Mouse (Mus musculus) natural killer cell, adult 2 months (primary cell): ENCODE results near the gene Sparcl1.

Experiments used
- DNase-seq, 2 experiments: peaks; one replicate each; pipeline ENCODE4 v3.0.0; 2022; ENCODE audit warnings: low spot score in 2 of 2

The Sparcl1 gene

GRCm38 (mm10) chr5:104113491-104114172 lies at the start of gene Sparcl1:
TSS of gene Sparcl1 (minus strand) at chr5:104113733.
- DNase-seq: no peak

DNA sequence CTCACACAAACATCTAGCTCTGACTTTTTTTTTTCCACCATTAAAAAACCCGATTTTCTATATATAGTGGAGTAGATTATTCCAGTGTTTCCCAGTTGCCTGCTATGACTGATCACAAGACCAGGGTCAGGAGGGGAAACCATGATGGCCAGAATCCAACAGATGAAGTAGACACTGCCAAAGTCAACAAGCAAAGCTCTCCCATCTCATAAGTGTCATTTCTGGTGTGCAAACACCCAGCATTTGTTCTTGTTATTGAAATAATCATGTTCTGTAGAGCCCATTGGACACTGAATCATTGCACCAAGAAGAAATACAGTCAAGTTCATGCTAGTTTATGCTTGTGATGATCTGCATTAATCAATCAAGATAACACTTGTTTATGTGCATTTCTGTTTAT lies 47.9 kb upstream of the Sparcl1 start:
- DNase-seq: no peak

- no peak for DNase-seq
Observed at GRCm38 (mm10) chr5:104160581-104160980, 47.0 kb upstream of the Sparcl1 start.

DNA sequence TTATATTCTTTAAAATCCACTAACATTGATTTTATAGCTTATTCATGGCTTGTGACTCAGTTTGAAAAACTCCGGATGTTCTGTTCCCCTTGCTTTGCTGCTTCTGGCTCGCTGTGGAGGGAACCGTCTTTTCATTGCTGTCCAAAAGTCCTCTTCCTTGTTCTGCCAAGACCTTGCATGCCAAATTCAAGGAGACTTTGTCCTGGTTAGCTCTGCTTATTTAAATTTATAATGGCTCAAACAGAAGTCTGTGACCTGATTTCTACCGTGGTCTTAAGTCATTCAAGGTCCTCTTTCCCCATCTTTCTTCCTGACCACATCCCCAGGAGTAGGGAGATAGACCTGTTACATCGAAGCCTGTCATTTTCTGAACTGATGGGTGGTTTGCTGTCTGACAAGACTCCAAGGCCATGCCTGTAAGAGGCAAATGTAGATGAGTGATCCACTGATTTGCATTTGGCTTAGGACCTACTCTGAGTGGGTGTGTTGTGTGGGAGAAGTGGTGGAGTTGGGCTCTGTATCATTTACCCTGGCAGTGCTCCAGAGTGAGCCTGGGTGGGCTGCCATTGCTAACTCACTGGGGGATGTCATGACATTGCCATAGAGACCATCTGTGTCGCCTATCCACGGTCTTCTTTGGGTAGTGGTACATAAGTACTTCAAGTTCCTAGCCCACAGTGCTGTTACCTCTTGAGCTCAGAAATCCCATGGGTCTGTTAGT lies 45.0 kb upstream of the Sparcl1 start:
- DNase-seq: no peak

GRCm38 (mm10) chr5:104157701-104158100 lies 44.2 kb upstream of the Sparcl1 start:
- no peak for DNase-seq

- no peak for DNase-seq
Observed at GRCm38 (mm10) chr5:104150196-104150595, 36.7 kb upstream of the Sparcl1 start.

DNA sequence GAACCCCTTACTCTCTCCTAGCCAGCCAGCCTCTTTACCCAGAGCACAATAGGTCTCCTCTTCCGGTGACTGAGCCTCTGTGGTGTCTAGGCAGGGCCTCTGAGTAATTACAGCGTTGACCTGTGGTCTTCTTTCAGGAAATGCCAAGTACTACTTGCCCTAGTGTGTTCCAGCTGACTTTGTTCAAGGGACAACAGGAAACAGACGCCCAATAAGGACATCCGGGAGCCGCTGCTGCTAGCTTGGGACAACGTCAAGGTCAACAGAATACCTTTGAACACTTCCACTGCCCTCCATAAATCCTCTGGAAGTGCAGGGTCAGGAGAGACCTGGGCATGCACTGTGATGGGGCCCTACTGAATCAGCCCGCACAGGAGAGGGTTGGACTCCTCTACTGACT lies 35.8 kb upstream of the Sparcl1 start:
- DNase-seq: no peak

DNA sequence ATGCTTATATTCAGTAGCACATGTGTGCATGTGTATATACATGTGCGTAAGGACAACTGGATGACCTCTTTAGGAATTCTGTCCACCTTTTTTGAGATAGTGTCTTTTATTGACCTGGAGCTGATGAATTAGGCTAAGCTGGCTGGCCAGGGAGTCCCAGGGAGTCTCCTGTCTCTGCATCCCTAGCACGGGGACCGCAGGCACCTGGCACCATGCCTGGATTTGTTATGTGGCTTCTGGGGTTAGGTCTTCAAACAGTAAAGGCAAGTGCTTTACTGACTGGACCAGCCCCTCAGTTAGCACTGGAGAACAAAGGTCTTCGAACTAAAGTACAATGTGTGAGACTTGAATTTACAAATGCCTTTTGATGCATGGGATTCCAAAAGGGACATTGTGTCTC lies 30.5 kb upstream of the Sparcl1 start:
- DNase-seq: no peak

DNA sequence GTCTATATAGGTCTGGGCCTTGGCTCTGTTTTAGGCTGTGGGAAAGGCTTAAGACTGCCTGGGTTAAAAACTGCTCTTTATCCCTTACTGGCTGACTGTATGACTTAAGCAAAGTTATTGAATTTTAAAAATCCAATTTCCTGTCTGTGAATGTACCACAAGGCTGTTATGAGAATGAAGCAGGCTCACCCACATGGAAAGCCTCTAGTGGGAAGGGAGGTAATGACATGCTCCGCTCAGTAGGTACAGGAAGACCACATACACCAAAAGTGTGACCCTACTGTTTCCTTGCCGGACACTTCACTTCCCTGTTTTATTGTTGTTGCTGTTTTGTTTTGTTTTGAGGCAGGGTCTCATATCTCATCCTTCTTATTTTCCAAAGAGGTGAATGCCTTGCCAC lies 27.5 kb upstream of the Sparcl1 start:
- DNase-seq: no peak

DNA sequence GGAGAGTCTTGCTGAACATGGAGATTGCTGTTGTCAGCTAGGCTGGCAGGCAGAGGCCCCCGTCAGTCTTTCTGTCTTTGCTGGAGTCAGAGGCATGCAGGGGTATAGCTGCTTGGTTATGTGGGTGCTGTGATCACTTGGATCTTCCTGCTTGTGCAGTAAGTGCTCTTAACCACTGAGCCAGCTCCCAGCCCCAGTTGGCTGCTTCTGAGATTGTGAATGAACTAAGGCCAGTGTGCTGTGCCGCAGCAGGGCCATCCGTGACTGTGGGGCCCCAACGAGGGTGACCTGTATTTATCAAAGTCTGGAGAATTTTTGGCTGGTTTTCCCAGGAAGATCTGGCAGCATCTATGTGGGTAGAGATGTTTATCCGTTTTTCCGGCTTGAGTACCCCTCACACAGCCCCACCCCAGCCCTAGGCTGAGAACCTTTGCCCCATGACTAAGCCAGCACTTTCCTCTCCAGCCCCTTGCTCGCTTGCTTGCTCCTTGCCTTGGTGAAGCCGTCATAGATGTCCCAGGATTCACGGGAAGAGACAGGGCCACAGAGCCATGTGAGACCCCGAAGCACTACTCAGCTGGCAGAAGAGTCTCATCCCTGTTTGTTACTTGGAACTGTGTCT lies 24.5 kb upstream of the Sparcl1 start:
- DNase-seq: no peak

- DNase-seq: no peak
Observed at GRCm38 (mm10) chr5:104133752-104134151, 20.2 kb upstream of the Sparcl1 start.

DNA sequence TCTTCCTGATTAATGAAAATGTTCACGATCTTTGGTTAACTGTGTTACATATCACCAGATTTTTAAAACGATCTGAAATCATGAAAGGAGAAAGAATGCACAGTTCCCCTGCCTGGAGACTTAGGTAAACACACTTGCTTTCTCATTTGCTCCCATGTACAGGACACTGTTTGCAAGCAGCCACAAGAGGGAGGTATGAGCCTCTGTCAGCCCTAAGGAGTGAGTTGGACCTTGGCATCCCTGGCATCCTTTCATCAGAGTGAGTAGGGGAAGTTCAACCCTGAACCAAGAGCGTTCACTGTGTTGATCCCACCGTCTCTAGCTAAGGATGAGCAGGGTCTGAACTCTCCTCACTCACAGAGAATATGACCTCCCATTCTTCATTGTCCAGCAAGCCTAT lies 18.0 kb upstream of the Sparcl1 start:
- no peak for DNase-seq

DNA sequence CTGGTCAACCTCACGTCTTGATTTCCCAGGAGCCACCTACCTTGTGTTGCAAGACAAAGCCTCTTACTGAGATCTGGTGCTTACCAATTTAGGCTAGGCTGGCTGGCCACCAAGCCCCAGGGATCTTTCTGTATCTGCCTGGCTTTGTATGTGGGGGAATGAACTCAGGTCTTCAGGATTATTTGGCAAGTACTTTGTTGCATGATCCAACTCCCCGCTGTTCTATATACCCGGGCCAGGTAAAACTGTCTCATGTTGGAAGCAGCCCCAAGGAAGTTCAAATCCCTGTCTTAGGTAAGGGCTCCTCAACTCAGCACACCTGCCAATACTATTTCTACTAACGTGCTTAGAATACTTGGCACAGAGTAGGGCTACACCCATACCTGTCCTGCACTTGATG lies 17.4 kb upstream of the Sparcl1 start:
- DNase-seq: no peak

GRCm38 (mm10) chr5:104128281-104129031 lies 14.9 kb upstream of the Sparcl1 start:
- no peak for DNase-seq

DNA sequence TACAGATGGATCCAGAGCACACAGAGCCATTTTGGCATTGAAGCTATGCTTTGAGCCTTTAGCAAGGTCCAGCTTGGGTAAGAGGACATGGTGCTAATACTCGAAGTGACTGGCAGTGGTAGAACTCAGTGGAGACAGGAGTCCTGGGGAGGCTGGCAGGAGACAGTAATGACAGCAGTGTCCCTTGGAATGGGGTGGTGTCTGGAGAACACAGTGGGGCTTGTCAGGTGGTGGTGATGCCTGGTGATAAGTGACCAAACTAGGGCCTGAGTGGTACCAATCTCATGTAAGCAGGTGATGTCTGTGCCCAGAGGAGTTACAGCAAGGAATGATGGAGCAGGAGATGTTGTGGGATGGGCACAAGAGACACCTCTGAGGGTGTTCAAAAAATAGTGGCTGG lies 13.8 kb upstream of the Sparcl1 start:
- DNase-seq: no peak

DNA sequence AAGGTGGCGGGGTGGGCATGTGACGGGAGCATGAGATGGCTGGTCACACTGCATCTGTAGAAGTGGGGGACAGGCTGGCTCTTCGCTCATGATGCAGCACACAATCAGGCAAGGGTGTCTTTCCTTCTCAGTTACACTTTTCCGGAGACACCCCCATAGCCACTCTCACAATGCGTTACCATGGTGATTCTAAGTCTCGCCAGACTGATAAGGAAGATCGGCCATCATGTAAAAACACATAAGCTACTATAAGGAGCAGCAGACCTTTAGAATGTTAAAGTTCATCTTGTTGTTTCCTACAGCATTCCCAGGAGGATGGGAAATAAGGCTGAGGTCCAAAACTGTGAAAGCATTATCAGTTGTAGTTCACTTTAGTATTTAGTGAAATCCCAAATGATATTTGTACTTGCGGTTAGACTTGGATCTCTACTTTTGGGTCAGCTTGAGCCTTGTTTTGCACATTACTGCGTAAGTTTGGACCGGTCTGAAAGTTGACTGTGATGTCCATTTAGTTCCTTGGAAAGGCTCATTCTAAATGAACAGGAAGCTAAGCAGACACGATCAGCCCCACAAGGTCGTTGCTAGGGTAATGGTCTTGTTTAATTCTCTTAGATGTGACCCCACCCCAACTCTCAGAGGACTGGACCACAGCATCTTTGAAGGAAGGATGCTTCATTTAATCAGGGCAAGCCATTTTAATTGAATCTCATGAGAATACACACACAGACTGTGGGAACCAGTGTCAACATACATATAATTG lies 13.2 kb upstream of the Sparcl1 start:
- DNase-seq: no peak

DNA sequence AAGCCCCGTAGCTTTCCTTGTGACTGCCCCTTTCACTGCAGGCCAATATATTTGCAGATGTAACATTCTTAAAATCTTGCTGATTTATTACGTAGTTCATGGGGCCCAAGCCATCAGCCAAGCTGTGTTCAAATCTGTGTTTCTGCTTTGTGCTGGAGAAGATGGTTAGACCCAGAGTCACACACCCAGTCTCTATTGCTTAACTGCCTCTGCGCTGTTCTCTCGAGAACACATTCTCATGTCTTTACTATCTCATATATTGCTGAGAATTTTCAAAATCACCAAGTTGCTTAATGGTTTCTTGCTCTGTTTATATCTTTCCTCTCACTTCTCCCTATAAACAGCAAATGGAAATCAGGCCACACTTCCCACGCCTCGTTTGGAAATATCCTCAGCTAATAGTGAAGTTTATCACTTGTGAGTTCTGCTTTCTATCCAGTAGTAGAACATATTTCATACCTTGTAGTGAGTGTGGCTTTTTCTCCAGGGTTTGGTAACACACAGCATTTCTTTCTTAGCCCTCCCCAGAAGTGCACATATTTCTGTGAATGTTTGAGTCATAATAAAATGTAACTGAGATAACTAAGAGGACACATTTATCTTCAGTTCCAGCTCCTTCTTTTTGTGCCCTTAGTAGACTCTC lies 10.6 kb upstream of the Sparcl1 start:
- DNase-seq: no peak

DNA sequence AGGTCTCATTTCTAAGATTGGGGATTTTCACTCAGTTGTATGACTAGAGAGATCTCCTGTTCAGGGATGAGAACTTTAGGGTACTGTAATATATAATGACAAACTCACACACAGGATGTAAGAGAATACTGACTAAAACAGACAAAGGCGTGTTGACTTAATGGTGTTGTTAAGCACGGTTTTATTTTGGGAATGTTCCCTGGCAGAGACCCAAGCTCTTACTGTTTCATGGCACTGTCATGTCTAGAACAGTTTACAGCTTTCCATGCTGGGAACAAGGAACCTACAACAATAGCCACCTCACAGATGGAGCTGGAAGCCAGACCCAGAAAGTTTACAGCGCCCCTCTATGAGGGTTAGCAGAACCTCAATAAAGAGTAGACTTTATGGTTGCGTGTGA lies 2.4 kb upstream of the Sparcl1 start:
- no peak for DNase-seq

DNA sequence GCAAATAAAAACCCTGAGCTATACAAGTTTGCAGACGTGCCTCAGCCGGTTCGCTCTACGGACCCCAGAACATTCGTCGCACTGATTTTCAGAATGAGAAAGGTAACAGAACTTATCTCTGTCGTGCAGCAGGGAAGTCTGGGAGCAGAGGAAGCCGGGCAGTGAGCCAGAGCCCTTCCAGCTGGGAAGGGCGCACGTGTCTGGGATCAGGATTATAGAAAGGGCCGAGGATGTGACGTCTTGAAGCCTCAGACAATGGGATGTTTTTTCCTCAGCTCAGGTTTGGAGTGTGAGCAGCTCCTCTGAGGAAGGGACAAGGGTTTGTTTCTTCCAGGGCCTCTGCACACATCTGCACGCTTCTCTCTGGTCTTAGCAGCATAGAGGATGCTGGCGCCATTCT lies 1.6 kb upstream of the Sparcl1 start:
- no peak for DNase-seq

DNA sequence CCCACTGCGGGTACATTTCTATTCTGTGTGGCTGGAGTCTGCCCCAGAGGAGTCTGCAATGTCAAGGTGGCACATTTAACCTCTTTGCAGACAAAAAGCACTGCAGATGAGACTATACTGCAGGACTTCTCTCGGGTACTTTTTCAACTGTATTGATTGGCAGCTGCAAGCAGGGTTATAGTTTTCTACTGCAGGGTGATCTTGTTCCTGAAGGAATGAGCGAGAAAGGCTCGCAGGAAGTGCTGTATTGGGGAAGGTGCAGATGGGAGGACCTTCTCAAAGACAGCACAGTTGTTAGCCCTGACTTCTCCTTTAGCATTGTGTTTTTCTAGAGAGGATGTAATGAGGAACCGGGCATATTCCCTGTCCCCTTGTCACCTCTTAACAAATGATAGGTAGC lies 1.0 kb downstream of the Sparcl1 start:
- no peak for DNase-seq

DNA sequence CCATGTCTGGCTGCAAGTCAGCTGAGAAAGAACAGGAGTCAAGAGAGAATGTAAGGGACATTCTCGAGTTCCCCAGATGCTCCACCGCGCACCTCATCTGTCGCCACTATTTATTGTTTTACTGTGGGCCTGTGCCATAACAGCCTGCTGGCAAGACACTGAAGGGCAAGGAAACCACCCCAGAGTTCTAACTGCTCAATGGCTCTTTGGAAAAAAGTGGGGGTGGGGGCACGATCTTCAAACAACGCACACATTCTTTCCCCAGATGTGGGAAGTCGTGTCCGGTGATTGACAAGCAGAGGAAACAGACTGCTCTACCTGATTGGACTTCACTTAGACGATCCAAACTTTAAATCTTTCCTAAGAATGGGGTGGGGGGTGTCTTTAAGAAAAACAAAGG lies 1.5 kb downstream of the Sparcl1 start:
- no peak for DNase-seq
